ENCODE assay signal across 1 mouse cellular context in the genomic region with DNA sequence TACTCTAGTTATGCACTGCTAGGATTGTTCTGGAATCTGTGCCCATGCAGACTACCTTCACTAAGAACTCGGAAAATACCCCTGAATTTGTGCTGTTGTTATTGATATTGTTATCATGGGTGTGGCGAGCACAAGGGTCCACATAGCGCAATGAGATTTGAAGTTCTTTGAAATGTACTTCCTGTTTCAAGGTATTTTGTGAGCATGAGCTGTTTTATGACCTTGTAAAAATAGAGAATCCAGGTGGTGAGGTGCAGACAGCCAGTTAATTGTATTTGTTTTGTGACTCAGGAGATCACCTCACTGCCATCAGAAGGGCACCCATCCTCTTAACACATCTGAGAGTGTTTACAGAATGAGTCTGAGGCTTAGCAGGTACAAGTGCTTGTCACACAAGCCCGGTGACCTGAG.
TF ChIP-seq lines count a peak whose summit lies in the region.

No protein-coding gene starts in this region.

TF ChIP-seq in MEL, 35 proteins besides CTCF, POLR2A, EP300 and RAD21 (continued from another document):
- TF ChIP-seq MYB (IDR thresholded peaks at IDR 0.05; ENCODE audit: low read depth, low read length) (no peak), MEF2A (IDR thresholded peaks at IDR 0.05; ENCODE audit: extremely low read depth, insufficient replicate concordance, low read depth, low read length, poor library complexity, severe bottlenecking) (no peak), E2F4 (IDR thresholded peaks at IDR 0.05; ENCODE audit: borderline replicate concordance, low read depth, low read length) (no peak), TBP (IDR thresholded peaks at IDR 0.05; ENCODE audit: low read depth, low read length) (peak; percentile 70), HCFC1 (IDR thresholded peaks at IDR 0.05; ENCODE audit: low read depth, low read length) (no peak), POLR2AphosphoS2 (IDR thresholded peaks at IDR 0.05; ENCODE audit: low read length) (no peak), ELF1 (IDR thresholded peaks at IDR 0.05; ENCODE audit: low read depth, low read length) (peak; percentile 65; the same call in 1 of the 2 replicates), TAL1 (IDR thresholded peaks at IDR 0.05; ENCODE audit: low read length) (peak; percentile 64), GATA1 (IDR thresholded peaks at IDR 0.05; ENCODE audit: low read depth, low read length) (peak; percentile 88), CHD2 (IDR thresholded peaks at IDR 0.05; ENCODE audit: low read length) (no peak), ZC3H11A (IDR thresholded peaks at IDR 0.05; ENCODE audit: low read depth, low read length) (no peak), UBTF (IDR thresholded peaks at IDR 0.05; ENCODE audit: borderline replicate concordance, insufficient read depth, low read depth, low read length) (no peak), MAFK (IDR thresholded peaks at IDR 0.05; ENCODE audit: borderline replicate concordance, low read depth, low read length) (no peak; the same call in 1 of the 2 replicates), ZKSCAN1 (IDR thresholded peaks at IDR 0.05; ENCODE audit: low read depth, low read length) (no peak), TCF12 (IDR thresholded peaks at IDR 0.05; ENCODE audit: low read depth, low read length) (peak; percentile 74; the same call in 1 of the 2 replicates), POLR2AphosphoS5 (IDR thresholded peaks at IDR 0.05; ENCODE audit: borderline replicate concordance, low read depth, low read length) (no peak), SIN3A (IDR thresholded peaks at IDR 0.05; ENCODE audit: low read length) (peak; percentile 87)
